Mouse (Mus musculus) cerebellum, postnatal 4 days (tissue): ENCODE measurements at regions not wholly inside any gene's neighbourhood (a gene's known extent, or its start where the extent isn't known, plus 50 kb on each side); places are given as distances from the start of the nearest gene placed in this dataset.
"Not testable (repeated sequence)": the region's sequence is repeated elsewhere in the genome, so short reads cannot be mapped to it uniquely, and the experiment has no call there.

ENCODE experiments used
- DNase-seq, 2 experiments: peaks; one replicate each; pipeline ENCODE4 v3.0.0; 2022; ENCODE audit warnings: low spot score in 2 of 2, mixed read lengths in 1 of 2

GRCm38 (mm10) chr12:22030717-22031116, 613.3 kb upstream of the Ywhaq start:
- DNase-seq = peak in 1 of 2 experiments; percentile 19

GRCm38 (mm10) chr12:22030263-22030662, 612.8 kb upstream of the Ywhaq start:
- DNase-seq = not testable (repeated sequence)
